Mouse (Mus musculus): ENCODE data around the gene Arhgap6. TPM values are rescaled to one million over a fixed set of nuclear protein-coding genes. Genes with fewer than 3 reads are reported as not detected.

The Arhgap6 gene
- total and polyA plus RNA-seq, 2 experiments from 2014 or later: 3.9 to 7.4 TPM

- H3K4me1 ChIP-seq (ENCODE audit: control insufficient read depth, insufficient read depth): no peaks in the 10 kb centered on the region
- no peak for ATAC-seq (ENCODE audit: insufficient read depth, low read depth)
Measured at GRCm38 (mm10) chrX:169095584-169095983, 300.7 kb downstream of the Arhgap6 start.

GRCm38 (mm10) chrX:169102665-169103064 lies 307.8 kb downstream of the Arhgap6 start:
- H3K9ac ChIP-seq (replicated peaks; ENCODE audit: low read depth, low read length): no peak overlapping the region
- no peaks in the 10 kb centered on the region for H3K4me1 ChIP-seq (ENCODE audit: control insufficient read depth, insufficient read depth)
- ATAC-seq (ENCODE audit: insufficient read depth, low read depth) (no peak), DNase-seq (ENCODE audit: low spot score) (no peak)
- no peaks in the 10 kb centered on the region for H3K36me3 ChIP-seq (replicated peaks; ENCODE audit: control insufficient read depth, insufficient read depth, low read length)
- no peak overlapping the region for H3K4me2 ChIP-seq (ENCODE audit: low read depth, low read length)
- no peak overlapping the region for H3K27ac ChIP-seq (ENCODE audit: low read depth)
- H3K27me3 ChIP-seq (ENCODE audit: control insufficient read depth, insufficient read depth, low read length): no peaks in the 10 kb centered on the region
- no peaks in the 10 kb centered on the region for H3K9me3 ChIP-seq (replicated peaks; ENCODE audit: control insufficient read depth, low read length)
- 66% methylated on average over 1 of the region's 1 CpGs for WGBS
- TF ChIP-seq CTCF (IDR thresholded peaks at IDR 0.05; ENCODE audit: low read depth): no peak
- H3K4me3 ChIP-seq (ENCODE audit: low read depth, low read length): no peak overlapping the region

More at GRCm38 (mm10) chrX:169095584-169095983, 300.7 kb downstream of the Arhgap6 start:
- TF ChIP-seq EP300 (IDR thresholded peaks at IDR 0.05; ENCODE audit: low read depth) (no peak), CTCF (IDR thresholded peaks at IDR 0.05; ENCODE audit: low read depth) (no peak)
- no peak for DNase-seq (ENCODE audit: low spot score)
- Histone ChIP-seq H3K36me3 (replicated peaks; ENCODE audit: control insufficient read depth, insufficient read depth, low read length) (no peaks in the 10 kb centered on the region), H3K9me3 (replicated peaks; ENCODE audit: control insufficient read depth, low read length) (no peaks in the 10 kb centered on the region), H3K27me3 (ENCODE audit: control insufficient read depth, insufficient read depth, low read length) (no peaks in the 10 kb centered on the region), H3K4me2 (ENCODE audit: low read depth, low read length) (no peak overlapping the region), H3K27ac (ENCODE audit: low read depth) (no peak overlapping the region), H3K9ac (replicated peaks; ENCODE audit: low read depth, low read length) (no peak overlapping the region), H3K4me3 (ENCODE audit: low read depth, low read length) (no peak overlapping the region)

- Histone ChIP-seq H3K4me1 (ENCODE audit: control insufficient read depth, insufficient read depth) (no peaks in the 10 kb centered on the region), H3K9me3 (replicated peaks; ENCODE audit: control insufficient read depth, low read length) (no peaks in the 10 kb centered on the region), H3K9ac (replicated peaks; ENCODE audit: low read depth, low read length) (no peak overlapping the region), H3K4me3 (ENCODE audit: low read depth, low read length) (no peak overlapping the region), H3K27ac (ENCODE audit: low read depth) (no peak overlapping the region), H3K27me3 (ENCODE audit: control insufficient read depth, insufficient read depth, low read length) (no peaks in the 10 kb centered on the region), H3K4me2 (ENCODE audit: low read depth, low read length) (no peak overlapping the region), H3K36me3 (replicated peaks; ENCODE audit: control insufficient read depth, insufficient read depth, low read length) (no peaks in the 10 kb centered on the region)
- ATAC-seq (ENCODE audit: insufficient read depth, low read depth) (no peak), DNase-seq (ENCODE audit: low spot score) (no peak)
- TF ChIP-seq EP300 (IDR thresholded peaks at IDR 0.05; ENCODE audit: low read depth) (no peak), CTCF (IDR thresholded peaks at IDR 0.05; ENCODE audit: low read depth) (no peak)
- 47% methylated on average over 4 of the region's 4 CpGs for WGBS
Measured at GRCm38 (mm10) chrX:169106048-169106622, 311.2 kb downstream of the Arhgap6 start.

- Histone ChIP-seq H3K9ac (replicated peaks; ENCODE audit: low read depth, low read length) (no peak overlapping the region), H3K4me2 (ENCODE audit: low read depth, low read length) (no peak overlapping the region), H3K27ac (ENCODE audit: low read depth) (no peak overlapping the region), H3K4me3 (ENCODE audit: low read depth, low read length) (no peak overlapping the region), H3K9me3 (replicated peaks; ENCODE audit: control insufficient read depth, low read length) (no peaks in the 10 kb centered on the region), H3K27me3 (ENCODE audit: control insufficient read depth, insufficient read depth, low read length) (no peaks in the 10 kb centered on the region), H3K36me3 (replicated peaks; ENCODE audit: control insufficient read depth, insufficient read depth, low read length) (no peaks in the 10 kb centered on the region), H3K4me1 (ENCODE audit: control insufficient read depth, insufficient read depth) (no peaks in the 10 kb centered on the region)
- WGBS: 62% methylated on average over 2 of the region's 2 CpGs
- TF ChIP-seq EP300 (IDR thresholded peaks at IDR 0.05; ENCODE audit: low read depth) (no peak), CTCF (IDR thresholded peaks at IDR 0.05; ENCODE audit: low read depth) (no peak)
- DNase-seq (ENCODE audit: low spot score): no peak
- ATAC-seq (ENCODE audit: insufficient read depth, low read depth): no peak
Measured at GRCm38 (mm10) chrX:169107372-169107771, 312.5 kb downstream of the Arhgap6 start.

- no peaks in the 10 kb centered on the region for H3K36me3 ChIP-seq (replicated peaks; ENCODE audit: control insufficient read depth, insufficient read depth, low read length)
- no peak for ATAC-seq (ENCODE audit: insufficient read depth, low read depth)
- no peak overlapping the region for H3K9ac ChIP-seq (replicated peaks; ENCODE audit: low read depth, low read length)
- no peaks in the 10 kb centered on the region for H3K9me3 ChIP-seq (replicated peaks; ENCODE audit: control insufficient read depth, low read length)
- TF ChIP-seq EP300 (IDR thresholded peaks at IDR 0.05; ENCODE audit: low read depth): no peak
- TF ChIP-seq CTCF (IDR thresholded peaks at IDR 0.05; ENCODE audit: low read depth): no peak
- no peak overlapping the region for H3K4me2 ChIP-seq (ENCODE audit: low read depth, low read length)
- H3K4me3 ChIP-seq (ENCODE audit: low read depth, low read length): no peak overlapping the region
- WGBS: 76% methylated on average over 3 of the region's 3 CpGs
- no peaks in the 10 kb centered on the region for H3K4me1 ChIP-seq (ENCODE audit: control insufficient read depth, insufficient read depth)
- H3K27ac ChIP-seq (ENCODE audit: low read depth): no peak overlapping the region
- DNase-seq (ENCODE audit: low spot score): no peak
- no peaks in the 10 kb centered on the region for H3K27me3 ChIP-seq (ENCODE audit: control insufficient read depth, insufficient read depth, low read length)
Measured at GRCm38 (mm10) chrX:169110031-169110430, 315.1 kb downstream of the Arhgap6 start.

- no peaks in the 10 kb centered on the region for H3K36me3 ChIP-seq (replicated peaks; ENCODE audit: control insufficient read depth, insufficient read depth, low read length)
- no peak overlapping the region for H3K27ac ChIP-seq (ENCODE audit: low read depth)
- no peak for ATAC-seq (ENCODE audit: insufficient read depth, low read depth)
- 61% methylated on average over 4 of the region's 4 CpGs for WGBS
- no peak overlapping the region for H3K4me2 ChIP-seq (ENCODE audit: low read depth, low read length)
- H3K9ac ChIP-seq (replicated peaks; ENCODE audit: low read depth, low read length): no peak overlapping the region
- no peak for DNase-seq (ENCODE audit: low spot score)
- TF ChIP-seq CTCF (IDR thresholded peaks at IDR 0.05; ENCODE audit: low read depth): no peak
- TF ChIP-seq EP300 (IDR thresholded peaks at IDR 0.05; ENCODE audit: low read depth): no peak
- H3K9me3 ChIP-seq (replicated peaks; ENCODE audit: control insufficient read depth, low read length): no peaks in the 10 kb centered on the region
- no peaks in the 10 kb centered on the region for H3K27me3 ChIP-seq (ENCODE audit: control insufficient read depth, insufficient read depth, low read length)
- no peaks in the 10 kb centered on the region for H3K4me1 ChIP-seq (ENCODE audit: control insufficient read depth, insufficient read depth)
- no peak overlapping the region for H3K4me3 ChIP-seq (ENCODE audit: low read depth, low read length)
Measured at GRCm38 (mm10) chrX:169112662-169113061, 317.8 kb downstream of the Arhgap6 start.
